Mouse (Mus musculus) regulatory T cell (primary cell): ENCODE measurements around the gene St8sia4.

ENCODE experiments used
- in situ Hi-C: fragments of 300-600 bp; cut with MboI, MseI; formaldehyde crosslinking; loops from one replicate; pipeline ENCODE4 v1.15.1; 2025; ENCODE audit warnings: high pct_unique_total_duplicates

Gene St8sia4

DNA sequence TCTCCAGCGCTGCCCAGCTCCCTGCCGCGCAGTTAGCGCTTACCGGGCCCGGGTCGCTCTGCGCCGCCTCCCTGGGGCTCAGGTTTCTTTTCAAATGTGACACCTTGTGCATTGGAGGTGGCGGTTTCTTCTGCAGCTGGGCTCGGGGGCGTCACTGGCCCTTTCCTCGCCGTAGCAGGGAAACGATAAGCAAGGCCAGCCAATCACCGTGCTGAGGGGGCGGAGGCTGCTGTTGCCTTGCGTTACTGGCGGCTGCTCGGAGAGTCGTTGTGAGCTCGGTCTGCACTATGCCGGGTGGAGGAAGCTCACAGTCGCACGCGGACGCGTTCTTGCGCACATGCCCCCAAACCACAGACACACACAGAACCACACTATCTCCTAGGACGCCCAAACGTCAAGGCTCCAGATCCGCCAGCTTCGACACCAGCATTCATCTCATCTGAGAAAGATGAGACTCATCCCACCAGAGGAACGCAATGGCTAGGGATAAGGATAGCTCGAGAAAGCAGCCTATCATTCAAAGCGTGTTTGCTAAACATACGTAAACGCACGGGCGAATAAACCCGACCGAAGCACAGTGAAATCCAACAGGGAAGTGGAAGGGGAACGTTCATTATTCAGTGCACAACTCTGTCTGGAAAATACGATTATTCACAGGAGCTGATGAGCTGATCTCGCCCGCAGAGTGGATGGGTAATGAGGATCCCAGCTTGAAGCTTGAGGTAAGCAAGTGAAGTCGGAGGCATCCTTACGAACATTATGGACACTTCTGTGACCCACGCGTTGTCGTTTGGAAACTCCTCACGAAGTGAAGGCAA lies at the start of gene St8sia4:
Gene St8sia4 (minus strand): TSS at position 137 of the 818 bp plus-strand sequence.
- in situ Hi-C loops, result loop anchor here (5.0 kb wide), 1 partner anchor 1625 kb away; no protein-coding TSS in a partner anchor

DNA sequence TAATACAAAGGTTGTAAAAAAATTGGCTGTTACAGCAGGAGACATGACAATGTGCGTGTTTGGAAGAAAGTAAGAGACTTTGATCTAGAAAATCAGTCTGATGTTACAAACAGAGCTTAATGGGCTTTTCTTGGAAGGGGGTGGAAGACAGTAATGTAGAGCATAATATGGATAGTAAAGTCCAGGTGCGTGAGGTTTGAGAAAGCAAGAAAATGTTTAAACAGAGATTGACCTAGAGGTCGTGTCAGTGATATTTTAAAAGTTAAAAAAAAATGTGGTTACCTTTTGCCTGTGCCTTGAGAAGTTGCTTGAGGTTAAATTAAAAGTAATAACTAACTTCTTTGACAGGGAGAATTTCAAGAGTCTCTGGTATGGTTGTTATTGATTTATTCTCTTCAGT lies 41.8 kb upstream of the St8sia4 start:
- in situ Hi-C loops, result loop anchor here (10.0 kb wide), 1 partner anchor 556 kb away; no protein-coding TSS in a partner anchor

DNA sequence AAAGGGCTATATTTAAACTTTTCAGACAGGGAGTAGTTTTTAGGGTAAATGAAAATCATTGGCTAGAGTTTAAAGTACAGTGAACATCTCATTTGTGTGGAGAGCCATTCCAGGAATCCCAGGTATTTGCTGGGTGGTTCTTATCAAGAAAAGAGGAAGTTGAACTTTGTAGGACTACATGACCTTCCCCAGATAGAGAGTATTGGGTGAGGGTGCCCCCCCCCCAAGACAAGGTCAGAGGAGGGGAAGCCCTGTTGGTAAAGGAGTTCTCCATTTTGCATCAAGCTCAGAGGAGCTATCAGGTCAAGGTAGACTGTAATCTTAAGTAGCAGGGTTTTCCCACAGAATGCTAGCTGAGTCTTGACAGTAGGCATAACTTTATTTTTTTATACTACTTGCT lies 32.5 kb upstream of the St8sia4 start:
- in situ Hi-C loops, result loop anchor here (10.0 kb wide), 1 partner anchor 565 kb away; no protein-coding TSS in a partner anchor

DNA sequence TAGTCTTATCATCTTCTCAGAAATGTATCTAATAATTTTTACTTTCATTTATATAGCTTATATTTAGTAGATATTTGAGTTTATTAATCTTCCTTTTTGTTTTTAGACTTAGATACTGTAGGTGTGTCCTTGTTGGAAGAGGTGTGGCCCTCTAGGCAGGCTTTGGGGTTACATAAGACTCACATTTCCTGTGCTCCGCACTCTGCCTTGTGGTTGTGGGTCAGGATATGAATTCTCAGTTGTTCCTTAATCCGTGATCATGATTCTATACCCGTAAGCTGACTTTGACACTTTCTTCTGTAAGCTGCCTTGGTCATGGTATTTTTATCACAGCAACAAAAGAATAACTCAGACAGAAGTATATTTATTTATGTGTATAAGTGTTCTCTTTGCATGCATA lies 6.7 kb upstream of the St8sia4 start:
- in situ Hi-C loops, result loop anchor here (5.0 kb wide), 1 partner anchor 83 kb away; no protein-coding TSS in a partner anchor

DNA sequence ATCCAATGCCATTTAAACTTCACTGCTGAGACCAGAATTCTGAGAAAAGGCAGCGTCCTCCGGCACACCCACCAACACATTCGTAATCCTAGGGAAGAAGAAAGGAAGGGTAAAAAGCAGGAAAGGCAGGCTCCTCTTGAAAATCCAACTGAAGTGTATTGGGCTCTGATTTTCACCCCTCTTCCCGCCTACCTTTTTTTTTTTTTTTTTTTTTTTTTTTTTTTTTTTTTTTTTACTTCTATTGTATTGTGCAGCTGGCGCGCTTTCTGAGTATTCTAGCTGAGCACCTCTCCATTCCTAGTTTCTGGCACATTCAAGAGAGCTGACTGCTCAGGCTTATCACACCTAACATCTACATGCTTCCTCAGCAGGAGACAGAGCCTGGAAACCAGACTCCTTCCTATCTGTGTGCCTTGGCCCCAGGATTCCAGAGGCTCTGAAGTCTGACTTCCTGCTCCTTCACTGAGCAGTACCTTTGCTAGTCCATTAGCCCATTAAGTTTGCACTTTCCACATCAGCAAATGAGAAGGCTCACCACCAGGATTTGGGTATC lies 958 bp upstream of the St8sia4 start:
- in situ Hi-C loops, result loop anchor here (5.0 kb wide), 1 partner anchor 1626 kb away; no protein-coding TSS in a partner anchor

DNA sequence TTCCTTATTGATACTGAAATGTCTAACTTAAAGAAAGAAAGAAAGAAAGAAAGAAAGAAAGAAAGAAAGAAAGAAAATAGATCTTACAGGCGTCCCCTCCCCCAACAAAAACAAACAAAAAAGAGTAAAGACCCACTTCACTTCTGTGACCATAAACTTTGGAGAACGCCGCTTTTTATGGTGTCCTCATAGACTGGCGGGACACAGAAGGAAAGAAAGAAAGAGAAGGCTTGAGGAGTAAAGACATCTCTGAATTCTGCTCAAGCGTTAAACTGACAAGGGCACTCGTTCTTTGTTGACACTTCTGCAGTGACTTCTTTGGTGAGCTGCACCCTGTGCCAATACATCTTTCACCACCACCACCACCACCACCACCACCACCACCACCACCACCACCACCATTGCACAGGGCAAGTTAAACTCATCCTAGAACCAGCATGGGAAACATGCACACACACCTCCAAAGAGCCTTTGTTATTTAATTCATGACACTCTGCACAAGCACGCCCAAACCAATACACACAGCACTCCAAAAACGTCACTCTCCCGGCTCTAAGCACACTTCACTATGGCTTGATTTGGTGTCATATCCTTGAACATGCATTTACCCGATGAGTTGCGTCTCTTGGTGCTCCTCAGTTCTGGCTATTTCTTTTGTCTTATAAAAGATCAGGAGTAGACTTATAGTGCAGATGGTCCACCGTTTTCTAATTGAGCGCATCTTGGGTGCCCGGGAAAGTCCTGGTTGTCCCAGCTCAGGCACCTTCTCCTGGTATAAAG lies 640 bp downstream of the St8sia4 start:
- in situ Hi-C loops, result loop anchor here (5.0 kb wide), 1 partner anchor 1624 kb away; no protein-coding TSS in a partner anchor

DNA sequence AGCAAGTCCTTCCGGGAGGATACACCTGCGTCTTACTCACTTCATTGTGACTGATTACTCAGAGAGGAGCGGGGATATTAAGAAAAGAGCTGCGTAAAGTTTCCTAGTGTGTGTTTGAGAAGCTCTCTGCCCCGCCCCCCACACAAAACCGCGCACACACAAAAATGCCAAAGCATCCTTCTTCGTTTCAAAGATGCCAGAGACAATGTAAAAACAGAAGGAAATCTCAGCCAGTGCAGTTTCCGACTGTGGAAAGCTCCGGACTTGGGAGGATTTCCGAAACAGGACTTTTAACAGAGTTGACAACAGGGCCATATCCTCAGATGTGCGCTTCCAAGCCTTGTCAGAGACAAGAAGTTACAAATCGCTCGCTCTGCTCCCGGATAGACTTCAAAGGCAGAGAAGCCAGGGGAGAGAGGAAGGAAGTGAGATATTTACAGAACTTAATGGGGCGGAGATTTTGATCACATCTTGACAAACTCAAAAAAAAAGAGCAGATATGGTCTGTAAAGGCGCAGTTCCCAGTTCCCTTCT lies 1.4 kb downstream of the St8sia4 start:
- in situ Hi-C loops, result loop anchor here (5.0 kb wide), 1 partner anchor 1624 kb away; no protein-coding TSS in a partner anchor

DNA sequence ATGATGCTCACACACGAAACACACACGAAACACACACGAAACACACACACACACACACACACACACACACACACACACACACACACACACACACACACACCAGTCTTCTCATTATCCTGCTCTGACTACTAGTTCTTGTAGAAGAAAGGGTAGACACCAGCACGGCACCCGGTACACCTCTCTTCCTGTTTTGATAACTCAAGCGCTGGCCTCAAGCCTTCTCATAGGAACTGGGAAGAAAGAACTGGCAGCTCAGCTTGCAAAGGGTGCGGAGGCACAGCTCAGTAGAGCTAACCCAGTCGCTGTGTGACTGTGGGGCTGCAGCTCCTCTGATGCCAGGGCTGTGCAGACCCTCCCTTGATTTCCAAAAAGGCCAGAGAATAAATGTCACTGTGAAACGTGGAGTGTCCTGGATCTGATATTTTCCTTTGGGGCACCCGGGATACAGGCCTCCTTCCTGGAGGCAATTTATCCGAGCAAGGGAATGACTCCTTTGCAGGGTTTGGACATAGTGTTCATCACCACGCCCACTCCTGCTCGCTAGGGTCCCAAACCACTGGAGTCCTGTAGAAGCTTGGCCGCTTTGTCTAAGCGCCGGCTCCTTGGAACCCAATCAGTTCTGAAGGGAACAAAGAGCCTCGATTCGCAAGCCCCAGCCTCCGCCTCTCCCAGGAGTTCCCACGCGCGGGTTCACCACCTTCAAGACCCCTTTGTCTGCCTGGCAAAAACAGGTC lies 2.2 kb downstream of the St8sia4 start:
- in situ Hi-C loops, result loop anchor here (5.0 kb wide), 2 partner anchors 353 to 1623 kb away; partner anchors contain the start of gene Fam174a

DNA sequence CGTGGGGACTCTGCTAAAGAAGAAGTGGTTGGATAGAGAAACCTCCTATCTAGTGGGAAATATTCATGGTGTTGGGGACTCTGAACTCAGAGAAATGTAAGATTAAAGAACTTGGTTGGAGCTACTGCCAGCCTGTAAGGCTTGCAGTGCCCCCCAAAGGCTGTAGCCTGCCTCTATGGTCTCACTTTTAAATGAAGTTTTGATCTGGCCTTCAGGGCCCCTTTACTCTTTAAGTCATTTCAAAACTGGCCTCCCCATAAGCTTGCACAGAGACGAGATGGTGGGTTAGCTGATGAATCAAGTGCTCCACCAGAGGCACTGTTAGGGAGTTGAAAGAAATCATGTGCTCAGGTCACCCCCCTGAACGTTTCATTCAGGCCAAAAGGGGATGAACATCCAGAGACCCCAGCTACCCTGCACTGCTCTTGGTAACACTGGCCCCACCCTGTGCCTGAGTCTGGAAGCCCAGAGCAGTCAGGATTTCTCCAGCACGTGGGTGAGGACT lies 3.0 kb downstream of the St8sia4 start:
- in situ Hi-C loops, result loop anchor here (5.0 kb wide), 1 partner anchor 352 kb away; the partner anchor contains the start of gene Fam174a

DNA sequence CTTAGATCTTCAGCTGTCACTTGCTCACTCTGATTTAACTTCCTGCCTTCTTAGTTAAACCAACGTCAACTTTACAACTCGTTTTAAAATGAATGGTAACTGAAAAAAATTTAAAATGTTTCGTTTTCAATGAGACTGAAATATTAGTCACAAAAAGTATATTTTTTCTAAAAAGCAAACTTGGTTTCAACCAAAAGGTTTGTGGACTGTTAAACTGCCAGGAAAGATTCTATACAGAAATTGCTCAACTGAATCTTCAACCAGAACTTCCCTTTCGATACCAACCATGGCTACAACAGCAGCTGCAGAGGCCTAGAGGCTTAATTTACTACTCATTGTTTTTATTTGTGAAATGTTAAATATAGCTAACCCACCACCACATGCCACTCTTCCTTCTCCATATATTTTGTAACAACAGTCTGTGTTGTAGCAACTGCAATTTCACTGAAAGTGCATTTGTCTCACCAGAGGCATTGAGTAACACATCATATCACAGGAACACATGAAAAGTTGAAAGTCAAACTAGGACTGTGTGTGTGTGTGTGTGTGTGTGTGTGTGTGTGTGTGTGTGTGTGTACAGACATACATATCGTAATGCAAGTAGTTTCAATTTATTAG lies 10.2 kb downstream of the St8sia4 start:
- in situ Hi-C loops, result no loop called here

DNA sequence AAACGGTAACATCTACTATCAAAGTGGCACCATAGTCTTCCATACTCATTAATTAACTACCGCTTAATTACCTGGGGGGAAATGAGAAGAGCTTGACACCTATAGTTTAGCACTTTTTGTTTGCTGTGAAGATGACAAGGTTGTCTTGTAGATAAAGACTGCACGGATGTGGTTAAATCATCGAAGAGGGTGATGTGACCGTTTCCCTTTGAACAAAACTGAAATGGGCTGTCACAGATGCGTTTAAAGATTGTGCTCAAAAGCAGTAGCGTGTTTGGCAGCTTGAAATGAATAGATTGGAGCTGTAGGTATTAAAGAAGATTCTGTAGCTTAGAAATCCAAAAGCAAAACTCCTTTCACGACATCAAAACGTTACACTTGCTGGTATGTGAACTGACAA lies 11.8 kb downstream of the St8sia4 start:
- in situ Hi-C loops, result no loop called here

DNA sequence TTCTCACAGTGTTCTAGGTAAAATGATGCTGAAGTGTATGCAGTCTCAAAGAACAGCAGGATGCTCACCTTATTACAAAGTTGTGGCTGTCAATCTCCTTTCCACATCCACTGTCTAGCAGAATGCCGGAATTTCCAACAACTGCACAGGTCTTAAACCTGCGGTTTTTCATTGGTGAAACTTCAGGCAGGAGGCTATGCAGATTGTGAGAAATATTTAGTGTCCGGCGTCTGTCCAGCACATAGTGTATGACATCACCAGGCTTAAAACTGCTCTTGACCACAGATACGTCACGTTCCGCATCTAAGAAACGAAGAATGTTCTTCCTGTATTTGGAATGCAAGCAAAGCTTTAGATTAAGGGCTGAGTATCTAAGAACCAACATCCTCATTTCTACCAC lies 13.9 kb downstream of the St8sia4 start:
- in situ Hi-C loops, result no loop called here

DNA sequence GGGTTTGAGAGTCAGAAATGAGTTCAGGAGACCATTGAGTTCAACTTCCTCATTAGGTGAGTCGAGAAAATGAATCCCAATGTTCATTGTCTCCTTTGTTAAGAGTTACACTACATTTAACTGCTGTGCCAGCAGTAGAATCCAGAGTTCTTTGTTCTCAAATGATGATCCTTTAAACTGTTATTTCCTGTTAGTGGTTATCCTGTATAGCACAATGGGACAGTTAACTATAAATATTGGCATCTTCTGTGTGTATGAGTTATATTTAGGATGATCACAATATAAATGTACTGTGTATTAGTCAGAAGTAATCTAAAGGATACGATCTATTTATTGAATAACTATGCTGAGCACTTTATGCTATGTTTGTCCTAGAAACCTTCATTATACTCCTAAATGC lies 23.1 kb downstream of the St8sia4 start:
- in situ Hi-C loops, result no loop called here

DNA sequence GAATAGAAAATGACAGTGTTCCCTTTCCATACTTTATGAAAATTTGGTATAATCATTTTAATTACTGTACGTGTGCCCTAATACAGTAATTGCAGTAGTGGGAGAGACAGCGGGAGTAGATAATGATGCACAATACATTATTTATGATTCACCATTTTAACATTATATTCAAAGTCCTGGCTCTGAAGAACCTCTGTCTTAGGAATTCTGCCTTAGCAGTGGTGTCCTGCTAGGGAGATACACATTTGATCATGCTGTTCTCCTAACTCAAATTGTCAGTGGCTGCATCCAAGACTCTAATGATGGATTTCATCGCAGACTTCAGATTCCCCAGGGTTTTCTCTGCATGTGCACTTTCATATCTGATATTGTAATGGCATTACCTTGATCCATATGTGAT lies 28.4 kb downstream of the St8sia4 start:
- in situ Hi-C loops, result no loop called here

DNA sequence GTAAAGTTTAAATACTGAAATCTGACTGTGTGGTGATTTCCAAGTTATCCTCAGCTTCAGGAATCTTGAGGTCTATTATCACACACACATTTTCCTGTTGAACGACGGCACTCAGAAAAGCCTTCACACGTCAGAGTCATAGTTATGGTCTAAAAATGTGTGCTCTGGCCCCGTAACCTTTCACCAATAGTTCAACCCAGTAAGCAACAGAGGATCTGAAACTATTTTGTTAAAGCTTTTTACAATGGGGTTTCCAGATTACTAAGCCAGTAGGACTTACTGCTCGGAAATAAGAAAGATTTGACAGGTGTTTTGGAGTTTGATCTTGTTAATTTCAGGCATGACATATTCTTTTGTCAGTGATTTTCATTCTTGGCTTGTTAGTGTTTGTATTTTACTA lies 43.0 kb downstream of the St8sia4 start:
- in situ Hi-C loops, result no loop called here

DNA sequence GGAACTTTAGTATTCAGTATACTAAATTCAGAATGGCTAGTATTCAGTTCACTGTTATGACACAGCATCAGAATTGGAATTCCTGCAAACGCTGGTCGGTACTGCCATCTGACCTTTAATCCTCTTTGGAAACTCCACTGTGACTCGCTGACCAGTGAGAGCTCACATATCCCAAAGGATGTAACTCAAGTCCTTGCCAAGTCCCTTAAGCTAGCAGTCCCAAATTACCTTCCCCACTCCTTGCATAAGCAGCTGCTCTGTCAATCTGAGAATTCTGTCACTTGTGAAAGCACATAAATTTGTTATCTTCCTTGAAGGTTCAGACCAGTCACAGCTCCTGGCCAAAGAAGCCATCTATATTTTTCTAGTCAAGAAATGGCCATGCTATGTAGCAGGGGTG lies 48.7 kb downstream of the St8sia4 start:
- in situ Hi-C loops, result no loop called here

DNA sequence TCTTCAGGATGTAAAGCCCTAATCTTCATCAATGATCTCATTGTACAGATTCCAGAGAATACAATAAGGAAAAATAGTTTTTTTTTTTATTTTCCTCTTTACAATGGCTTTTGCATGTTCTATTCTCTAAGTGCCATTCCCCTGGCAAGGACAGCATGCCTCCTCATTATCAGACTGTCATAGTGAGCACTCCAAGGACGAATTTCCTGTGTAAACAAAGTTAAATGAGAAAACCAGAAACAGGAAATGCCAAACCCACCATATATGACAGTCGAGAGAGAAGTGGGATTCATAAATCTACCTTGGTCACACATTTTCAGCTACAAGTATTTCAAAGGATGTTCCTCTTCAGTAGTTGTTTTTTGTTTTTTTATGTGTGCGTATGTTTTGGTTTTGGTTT lies 49.2 kb downstream of the St8sia4 start:
- in situ Hi-C loops, result no loop called here

DNA sequence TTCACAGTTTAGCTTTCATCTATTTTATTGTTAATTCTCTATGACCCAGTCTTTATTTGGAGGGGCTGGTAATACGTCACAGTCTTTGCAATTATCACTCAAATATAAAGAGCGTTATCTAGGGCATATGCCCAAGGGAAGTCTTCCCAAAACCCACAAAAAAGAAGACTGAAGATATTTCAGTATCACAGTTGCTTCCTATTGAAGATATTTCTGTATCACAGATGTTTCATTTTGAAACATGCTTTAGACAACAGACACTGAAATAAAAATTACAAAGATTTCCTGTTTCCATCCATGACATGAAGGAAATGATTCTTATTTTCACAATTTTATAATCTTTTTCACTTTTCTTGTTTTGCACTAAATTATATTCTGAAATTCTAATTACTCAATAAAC lies 57.4 kb downstream of the St8sia4 start:
- in situ Hi-C loops, result no loop called here

DNA sequence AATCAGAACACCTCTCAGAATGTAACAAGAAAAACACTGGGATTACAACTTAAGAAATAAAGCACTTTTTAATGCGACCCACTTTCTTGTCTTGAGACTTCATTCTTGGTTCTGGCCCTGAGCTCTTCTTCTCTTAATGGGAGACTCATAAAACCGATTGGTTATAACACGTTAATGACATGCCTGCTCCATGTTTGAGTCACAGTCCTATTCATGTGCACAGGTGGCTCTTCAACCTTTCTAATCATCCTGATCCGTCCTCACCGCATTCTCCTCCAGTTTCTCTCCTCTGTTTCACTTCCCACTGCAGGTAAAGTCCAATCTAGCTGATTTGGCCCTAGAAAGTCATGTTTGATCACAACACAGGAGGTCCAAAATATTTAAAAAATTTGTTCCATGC lies 58.3 kb downstream of the St8sia4 start:
- in situ Hi-C loops, result no loop called here

DNA sequence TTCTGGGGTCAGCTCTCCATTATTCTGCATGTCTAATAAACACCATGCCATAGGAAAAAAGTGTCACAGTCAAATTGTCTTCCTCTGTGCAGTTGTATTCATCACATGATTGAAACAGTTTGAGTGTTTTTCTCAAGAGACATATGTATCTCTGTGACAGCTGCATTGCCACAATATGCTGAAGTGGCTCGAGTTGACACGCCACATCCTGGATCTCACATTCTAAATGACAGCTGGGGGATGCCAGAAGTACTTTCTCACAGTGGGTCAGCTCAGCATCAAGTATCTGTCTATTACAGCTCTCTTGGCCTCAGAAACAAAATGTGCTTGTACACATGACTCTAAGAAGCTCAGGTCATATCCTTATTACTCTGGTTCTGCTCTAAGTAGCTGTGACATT lies 61.9 kb downstream of the St8sia4 start:
- in situ Hi-C loops, result no loop called here
